Mouse (Mus musculus) lung, postnatal 36 days (tissue): Measurements from ENCODE around the gene Hemk1.

ENCODE experiments used
- DNase-seq: peaks from one replicate; pipeline ENCODE4 v3.0.0; 2022; ENCODE audit warnings: mixed read lengths

The Hemk1 gene

DNA sequence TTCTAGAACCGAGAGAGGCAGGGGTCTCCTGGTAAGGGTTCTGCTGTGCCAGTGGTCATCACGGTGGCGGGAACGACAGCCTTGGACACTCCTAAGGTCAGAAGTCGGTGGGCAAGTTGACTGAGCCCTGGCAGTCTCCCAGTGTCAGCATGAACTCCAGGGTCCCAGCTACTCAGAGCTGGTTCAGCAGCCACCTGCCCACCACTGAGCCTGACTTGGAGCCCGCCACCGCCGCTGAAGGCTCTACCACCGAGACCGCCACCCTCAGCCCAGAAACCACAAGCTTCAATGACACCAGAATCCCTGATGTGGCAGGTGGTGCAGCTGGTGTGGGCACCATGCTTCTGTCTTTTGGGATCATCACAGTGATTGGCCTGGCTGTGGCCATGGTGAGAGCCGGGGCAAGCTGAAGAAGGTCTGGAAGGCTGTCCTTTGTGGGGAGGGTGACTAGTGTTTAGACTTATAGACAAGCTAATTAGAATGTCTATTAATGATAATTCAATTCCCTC, 4.1 kb upstream of the Hemk1 start:
- no peak for DNase-seq

DNA sequence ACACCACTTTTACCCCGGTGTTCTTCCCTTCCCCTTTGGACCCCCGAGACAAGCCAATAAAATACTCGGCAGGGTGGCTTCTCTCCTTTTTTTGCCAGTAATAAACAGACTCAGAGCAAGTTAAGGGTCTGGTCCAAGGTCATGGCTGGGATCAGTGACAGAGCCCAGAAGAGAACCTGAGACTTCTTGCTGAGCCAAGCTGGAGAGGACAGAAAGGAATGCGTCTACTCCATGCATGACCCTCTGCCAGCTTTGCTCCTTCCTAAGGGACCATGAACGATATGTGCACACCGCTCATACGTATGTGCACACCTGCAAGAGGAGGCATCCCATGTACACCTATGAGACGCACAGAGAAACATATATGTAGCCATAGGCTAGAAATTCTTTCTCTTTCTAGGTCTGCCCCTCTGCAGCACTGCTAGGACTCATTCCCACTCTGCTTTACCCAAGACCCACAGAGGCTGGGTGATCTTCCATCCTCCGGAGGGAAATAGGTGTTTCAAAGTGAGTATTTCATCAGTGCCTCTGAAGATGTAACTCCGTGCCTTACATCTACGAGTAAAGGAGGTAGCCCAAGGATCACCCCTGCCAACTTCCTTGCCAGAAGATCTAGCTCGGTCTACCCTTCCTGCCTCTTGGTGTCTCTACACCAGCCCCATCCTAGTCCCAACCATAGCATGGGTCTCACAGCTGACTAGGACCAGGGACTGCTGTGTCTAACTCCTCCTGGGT, 2.9 kb upstream of the Hemk1 start:
- no peak for DNase-seq

DNA sequence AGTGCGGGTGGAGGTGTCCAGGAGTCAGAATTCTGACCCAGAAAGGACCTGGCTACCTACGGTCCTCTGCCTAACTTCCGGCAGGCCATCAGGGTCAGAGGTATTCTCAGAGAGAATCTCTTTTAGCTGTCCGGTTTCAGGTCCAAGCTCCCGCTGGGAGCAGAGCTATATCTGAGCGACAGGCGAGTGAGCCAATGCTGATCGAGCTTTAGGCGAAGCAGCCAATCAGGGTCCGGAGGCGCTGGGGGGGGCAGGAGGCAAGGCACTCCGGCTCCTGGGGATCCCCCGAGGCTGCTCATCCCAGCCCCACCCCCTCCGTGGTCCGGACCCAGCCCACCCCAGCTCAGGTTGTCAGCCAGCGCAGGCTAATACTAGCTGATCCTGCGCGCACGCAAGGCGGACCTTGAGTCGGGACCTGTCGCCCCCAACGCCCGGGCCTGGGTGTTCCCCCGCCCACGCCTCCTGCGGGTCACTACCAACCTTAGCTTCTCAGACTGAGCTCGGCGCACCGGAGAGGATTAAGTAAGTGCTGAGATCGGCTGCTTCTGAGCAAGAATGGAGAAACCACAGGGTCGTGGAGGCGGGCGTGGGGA, 2.2 kb upstream of the Hemk1 start, which contains the start of gene 6430571L13Rik:
Gene 6430571L13Rik (plus strand): TSS at position 336 of the 593 bp plus-strand sequence.
- DNase-seq: peak; percentile 96

DNA sequence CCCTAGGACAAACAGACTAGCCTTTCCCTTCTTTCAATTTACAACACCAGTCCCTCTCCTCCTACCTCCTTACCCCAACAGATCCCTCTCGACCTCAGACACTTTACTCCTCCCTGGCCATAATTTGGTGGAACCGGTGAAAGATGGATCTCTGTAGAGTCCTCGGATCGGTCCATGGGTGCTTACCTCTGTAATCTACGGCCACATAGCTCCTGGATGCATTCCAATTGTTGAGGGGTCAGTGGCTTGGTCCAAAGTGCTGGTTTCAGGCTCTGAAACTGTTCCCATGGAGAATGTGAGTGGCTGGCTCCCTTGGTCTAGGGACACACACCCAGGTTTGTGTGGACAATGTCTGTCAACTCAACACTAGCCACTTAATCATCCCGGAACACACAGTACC, 1.8 kb downstream of the Hemk1 start:
- DNase-seq: no peak

DNA sequence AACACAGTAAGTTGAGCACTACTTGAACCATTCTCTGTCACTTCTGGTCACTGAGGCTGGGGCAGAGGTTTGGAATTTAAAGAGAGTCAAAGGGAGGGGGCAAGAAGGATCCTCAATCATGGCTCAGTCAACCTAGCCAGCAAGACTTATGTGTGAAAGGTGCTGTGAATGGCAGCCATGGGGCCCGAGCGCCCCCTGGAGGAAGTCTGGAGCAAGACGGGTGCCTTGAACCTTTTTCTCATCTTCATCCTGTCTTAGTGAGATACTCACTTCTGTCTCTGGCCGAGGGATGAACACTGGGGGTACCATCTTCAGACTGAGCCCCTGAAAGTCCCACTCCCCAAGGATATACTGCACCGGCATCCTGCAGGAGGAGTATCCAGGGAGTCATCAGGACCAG, 2.2 kb downstream of the Hemk1 start:
- DNase-seq: peak; percentile 87

DNA sequence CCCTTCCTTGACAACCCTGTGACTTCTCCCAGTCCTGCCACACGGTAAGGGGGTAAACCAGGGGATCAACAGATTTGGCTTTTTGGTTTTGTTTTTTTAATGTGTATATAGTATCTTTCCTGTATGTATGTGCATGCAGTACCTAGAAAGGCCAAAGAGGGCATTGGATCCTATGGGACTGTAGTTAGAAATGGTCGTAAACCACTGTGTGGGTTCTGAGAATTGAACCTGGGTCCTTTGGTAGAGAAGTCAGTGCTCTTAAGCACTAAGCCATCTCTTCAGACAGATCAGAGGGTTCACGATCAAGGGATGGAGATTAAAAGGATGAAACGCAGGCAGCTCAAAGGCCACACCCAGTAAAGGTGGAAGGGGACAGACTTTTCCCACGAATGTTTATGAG, 3.1 kb downstream of the Hemk1 start:
- no peak for DNase-seq

DNA sequence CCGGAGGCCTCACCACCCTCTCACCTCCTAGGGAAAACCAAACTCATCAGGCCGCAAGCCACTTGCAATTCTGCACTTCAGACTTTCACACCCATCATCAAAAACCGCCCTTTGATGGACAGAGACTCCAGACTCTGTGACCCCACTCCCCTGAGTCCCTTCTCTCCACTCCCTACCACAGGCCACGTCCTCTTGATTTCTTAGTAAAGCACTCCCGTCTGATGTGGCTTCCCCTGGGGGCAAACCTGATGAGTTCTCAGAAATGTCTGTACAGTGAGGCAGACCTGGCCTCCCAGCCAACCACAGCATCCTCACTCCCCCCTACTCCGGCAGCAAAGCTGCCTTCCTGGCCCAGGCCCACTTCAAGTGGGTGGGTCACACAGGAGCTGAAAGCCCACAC, 3.8 kb downstream of the Hemk1 start:
- no peak for DNase-seq

DNA sequence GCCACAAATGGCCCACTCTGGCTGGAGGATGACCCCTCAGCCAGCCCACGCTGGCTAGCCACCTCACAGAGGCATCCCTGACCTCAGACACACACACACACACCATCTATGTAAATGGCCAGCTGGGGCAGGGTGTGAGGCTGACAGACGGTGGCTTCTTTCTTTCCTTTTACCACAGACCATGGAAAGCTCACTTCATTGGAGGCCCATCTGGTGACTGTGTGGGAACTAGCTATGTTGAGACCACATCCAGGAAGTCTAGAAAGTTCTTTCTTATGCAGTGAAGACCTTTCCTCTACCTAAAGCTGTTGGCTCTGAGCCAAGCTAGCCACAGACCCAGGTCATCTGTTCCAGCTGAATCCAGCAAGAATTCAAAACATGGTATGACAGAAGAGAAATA, 4.5 kb downstream of the Hemk1 start:
- DNase-seq: no peak

DNA sequence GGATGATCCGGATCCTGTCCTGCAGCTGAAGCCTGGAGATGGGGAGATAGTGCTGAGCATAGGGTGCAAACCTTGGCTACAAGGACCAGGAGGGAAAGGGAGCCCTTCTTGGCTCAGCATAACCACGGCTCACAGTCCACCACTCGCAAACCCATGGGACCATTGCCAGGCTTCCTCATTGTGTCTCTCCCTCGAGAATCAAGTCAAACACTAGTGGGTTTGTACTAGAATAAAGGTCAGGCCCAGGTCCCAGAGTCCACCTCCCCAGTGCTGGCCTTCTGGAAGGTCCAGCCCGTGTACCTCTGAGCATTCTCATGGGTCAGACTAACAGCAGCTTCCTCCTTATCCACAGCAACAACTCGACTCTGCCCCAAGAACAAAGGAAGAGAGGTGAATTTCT, 7.4 kb downstream of the Hemk1 start:
- DNase-seq: no peak

DNA sequence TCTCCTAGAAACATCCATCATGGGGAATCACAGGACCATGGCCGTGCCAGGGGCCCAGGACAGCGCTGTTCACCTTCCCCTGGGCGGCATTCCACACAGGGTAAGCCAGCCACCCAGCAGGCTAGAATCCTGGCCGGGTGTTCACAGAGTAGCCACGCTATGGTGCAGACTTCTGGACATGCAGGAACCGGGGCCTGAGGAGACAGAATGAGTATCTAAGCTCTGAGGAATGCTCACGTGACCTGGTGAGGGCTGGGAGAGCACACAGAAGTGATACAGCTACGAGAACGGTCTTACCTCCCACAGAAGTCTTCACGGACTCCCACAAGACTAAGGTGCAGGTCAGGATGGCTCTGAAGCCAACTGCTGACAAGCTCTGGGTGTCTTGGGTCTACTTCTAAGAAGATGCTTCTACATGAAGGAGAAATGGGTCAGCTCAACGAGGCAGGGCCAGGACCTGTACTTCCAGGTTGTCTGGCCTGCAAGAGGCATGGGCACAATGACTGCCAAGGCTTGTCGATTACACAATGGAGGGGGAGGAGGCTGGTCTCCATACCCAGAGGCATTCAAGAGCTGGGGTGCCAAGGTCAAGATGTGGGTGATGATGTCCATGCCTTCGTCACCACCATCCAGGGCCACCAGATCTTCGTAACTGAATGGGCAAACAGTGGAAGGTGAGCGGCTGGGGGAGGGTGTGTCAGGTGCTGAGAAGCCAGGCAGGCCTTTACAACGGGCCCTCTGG, 10.1 kb downstream of the Hemk1 start:
- DNase-seq: peak; percentile 91

DNA sequence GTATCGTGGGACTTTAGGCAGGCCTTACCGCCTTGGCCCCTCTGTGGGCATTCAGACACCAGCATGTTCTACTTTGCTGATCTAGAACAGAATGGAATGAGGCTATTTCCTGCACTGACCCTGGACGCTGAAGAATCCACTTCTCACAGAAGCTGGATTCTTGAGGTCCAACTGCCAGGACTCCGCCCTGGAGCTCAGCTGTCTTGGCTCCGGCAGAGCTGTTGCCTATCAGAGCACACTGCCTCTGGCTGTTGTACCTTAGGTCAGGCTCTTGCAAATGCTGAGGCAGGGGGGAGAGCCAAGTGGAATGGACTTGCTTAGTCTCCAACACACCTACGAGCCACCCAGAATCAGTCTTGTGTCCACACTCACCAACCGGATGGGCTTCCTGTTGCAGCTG, 12.2 kb downstream of the Hemk1 start:
- peak; percentile 74 for DNase-seq

DNA sequence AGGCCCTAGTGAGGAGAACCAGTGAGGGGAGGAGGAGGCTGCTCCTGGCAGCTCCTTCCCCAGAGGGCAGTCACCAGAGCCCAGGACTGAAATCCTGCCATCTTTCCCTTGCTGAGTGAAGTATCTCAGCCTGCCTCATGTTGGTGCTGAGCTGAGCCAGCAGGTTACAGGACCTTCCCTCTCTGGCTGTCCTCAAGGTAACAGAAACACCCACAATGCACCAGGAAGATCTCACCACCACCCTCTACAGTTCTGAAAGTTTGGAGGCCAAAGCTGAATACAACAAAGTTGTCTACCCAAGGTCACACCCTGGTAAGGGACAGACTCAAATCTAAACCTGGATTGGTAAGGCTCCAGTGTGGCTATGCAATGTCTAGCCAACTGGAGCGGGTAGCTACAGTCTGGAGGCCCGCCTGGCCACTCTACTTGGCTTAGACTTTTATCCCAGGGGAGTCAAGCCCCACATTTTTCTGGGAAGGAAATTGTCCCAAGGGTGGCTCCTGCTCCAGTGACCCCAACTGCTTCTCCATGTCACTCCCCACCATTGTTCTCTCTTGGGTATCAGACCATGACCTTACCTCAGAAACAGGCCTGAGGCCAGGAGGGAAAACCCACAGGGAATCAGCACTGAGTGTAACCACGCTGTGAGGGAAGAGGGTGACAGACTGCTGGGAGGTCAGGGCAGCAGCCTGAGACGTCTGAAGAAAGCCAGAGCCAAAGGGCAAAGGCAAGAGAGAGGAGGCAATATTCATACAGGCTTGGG, 13.2 kb downstream of the Hemk1 start:
- no peak for DNase-seq

DNA sequence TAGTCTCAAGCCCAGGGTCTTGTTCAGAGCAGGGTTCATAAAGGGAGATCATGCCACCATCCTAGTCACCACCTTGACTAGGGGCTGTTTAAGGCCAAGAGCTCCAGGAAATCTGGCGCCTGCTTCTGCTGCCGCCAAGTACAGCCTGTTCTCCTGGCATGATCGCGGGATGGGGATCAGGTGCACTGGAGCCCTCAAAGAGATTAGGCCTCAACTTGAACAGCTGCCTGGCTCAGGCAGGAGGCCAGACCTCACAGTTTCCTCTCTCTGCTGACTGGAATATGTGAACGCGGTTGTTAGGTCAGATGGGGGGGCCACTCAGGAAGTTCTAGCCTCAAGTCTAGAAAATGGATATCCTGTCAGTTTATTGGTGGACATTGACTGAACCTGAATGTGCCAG, 14.6 kb downstream of the Hemk1 start:
- DNase-seq: peak; percentile 86

DNA sequence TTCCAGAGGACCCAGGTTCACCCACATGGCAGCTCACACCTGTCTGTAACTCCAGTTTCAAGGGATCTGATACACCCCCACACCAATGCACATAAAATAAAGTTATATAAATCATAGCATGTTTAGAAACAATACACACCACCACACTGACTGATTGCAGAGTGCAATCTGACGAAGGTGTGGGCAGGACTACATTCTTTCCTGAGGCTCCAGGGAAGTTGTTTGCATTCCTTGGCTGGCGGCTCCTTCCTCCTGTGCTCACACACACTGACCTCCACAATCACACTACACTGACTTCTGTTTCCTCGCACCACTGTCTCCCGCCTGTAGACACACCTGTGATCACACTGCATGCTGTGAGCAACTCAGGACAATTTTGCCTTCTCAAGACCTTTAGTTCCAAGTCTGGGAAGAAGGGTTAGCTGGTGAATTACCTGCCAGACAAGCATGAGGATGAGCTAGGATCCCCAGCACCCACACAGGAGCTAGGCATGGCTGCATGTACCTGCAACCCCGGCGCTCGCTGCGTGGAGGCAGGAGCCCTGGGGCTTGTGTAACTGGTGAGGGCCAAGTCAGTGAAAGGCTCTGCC, 15.6 kb downstream of the Hemk1 start:
- DNase-seq: peak; percentile 67

DNA sequence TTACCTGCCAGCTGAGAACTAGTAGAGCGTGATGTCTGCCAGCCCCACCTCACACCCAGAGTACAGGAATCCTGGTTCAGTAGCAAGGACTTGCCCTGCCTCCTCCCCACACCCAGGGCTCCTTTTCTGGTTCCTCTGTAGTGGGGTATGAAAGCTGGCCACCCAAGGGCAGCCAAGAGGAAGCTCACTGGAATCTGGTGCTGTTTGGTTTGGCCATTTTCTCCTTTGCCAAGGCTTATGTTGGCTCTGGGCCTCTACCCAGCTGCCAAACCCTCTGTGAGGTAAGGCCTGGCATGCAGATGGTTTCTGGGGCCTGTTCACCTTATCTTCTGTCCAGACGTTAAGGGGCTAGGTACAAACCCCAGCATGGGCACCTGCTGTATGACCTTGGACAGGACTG, 22.4 kb downstream of the Hemk1 start:
- DNase-seq: peak; percentile 41

DNA sequence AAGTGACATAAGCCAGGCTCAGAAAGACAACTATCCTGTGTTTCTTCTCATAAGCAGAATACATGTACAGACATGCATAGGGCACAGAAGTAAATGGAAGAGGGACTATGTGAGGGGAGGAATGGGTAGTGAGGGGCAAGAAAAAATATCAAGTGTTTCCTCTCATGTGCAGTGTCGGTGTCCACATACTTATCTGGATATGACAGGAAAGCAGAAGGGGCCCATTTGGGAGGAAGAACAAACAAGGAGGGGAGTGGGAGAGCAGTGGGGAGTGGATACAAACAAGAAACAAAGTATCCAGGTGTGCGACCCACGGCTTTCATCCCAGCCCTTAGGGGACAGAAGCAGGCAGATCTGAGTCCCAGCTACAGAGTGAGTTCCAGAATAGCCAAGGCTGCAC, 24.2 kb downstream of the Hemk1 start:
- no peak for DNase-seq

DNA sequence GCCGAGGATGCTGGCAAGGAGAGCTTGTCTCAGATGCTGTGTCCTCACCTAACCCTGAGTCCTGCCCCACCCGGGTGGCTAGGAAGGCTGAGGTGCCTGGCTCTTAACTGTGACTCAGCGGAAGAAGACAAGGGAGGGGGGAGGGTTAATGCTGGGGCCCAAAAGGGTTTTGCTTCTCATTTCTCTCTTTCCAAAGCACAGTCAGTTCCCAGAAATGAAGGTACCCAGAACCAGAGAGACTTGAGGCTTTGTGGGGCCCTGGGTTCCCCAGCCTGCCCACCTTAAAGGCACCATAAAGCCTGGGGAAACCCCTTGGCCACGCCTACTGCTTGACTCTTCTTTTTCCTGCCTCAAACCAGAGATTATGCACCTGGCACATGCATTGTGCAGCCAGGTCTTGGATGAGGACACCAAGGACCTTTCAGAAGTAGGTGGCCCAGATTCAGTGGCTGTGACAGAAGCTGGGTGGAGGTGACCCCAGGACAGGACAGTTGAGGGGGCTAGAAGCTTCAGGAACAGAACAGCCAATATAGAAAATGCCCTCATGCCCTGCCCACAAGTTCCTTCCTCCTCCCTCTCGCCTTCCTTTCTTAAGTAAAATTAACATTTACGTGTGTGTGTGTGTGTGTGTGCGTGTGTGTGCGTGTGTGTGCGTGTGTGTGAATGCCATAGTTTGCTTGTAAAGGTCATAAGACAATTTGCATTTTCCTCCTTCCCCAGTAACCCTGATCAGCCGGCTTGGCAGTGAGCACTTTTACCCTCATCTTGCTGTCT, 25.2 kb downstream of the Hemk1 start:
- peak; percentile 44 for DNase-seq

DNA sequence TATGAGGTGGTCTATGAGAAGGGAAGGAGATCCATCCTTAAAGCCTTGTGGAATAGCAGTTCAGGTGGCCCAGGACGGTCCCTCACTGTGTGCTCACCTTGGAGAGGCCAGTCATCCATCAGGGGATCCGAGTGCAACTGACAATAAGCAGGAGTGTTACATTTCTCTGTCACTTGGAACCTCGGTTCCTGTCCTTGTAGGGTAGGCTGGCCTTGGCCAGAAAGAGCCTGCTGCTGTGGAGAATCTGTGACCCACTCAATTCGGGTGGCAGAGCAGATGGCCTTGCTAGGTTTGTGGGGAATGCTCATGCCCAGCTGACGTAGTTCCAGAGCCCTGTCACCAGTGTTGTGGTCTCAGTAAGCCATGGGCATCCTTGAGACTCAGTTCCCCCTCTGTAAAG, 28.6 kb downstream of the Hemk1 start:
- DNase-seq: no peak

DNA sequence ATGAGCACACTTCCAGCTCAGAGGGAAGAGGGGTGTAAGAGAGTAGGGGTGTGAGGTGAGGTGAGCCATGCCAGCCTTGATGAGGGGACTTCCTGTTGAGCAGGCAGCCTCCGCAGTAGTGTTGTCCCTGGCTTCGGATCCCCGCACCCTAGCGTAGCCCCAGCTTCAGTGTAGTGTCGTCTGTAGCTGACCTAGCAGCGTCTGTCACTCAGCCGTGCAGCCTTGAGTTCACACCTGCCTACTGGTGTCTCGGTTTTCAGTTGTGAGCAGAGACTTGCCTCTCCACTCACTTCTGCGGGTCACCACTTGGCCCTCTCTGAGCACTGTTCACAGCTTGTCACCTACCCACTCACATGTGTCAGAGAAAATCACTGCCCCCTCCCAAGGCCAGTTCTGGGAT, 29.0 kb downstream of the Hemk1 start:
- DNase-seq: no peak

DNA sequence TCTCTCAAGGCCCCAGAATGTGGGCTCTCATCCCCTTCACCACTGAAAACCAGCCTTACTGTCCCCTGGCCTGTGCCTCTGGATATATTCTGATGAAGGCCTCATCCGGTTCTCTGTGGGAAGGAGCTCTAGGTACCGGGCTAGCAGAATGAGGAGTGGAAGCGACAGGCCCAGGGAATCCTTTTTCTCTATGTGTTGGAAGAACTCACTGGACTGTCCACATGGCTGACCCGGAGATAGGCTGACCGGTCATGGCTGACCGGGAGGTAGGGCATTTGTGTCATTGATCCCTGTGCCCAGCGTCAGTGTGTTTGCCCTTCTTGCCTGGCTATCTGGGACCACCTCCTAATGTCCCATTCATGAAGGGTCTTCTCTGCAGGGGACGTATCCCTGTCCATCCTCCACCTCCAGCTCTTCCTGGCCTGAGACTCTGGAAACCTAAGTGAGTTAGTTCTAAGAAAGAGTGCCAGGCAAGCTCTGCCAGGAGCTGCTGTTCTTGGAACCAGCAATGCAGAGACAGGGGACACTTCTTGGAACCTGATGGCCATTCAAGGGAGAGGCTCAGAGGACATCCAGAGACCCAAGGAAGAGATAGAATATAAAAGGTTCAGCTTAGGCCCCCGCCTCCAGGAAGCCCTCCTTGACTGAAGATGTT, 29.7 kb downstream of the Hemk1 start:
- no peak for DNase-seq

DNA sequence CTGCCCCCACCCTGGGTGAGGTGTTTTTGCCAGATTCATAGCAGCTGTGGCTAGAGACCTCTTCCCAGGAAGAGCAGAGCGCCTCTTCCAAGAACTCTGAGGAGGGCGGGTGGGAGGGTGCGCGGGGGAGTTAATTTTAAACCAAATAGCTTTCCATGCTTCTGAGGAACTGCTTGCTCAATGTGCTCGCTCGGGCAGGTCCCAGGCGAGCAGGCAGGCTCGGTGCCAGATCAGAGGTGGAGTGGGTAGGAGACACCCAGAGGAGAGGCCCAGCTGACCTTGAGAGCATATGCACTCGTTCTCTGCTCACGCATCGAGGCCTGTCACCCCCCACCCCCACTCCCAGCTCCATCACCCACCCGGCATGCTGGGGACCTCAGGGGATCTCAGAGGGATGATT, 30.3 kb downstream of the Hemk1 start:
- DNase-seq: peak; percentile 91
